Mouse (Mus musculus): Measurements from ENCODE around the gene Zfp46.

DNA sequence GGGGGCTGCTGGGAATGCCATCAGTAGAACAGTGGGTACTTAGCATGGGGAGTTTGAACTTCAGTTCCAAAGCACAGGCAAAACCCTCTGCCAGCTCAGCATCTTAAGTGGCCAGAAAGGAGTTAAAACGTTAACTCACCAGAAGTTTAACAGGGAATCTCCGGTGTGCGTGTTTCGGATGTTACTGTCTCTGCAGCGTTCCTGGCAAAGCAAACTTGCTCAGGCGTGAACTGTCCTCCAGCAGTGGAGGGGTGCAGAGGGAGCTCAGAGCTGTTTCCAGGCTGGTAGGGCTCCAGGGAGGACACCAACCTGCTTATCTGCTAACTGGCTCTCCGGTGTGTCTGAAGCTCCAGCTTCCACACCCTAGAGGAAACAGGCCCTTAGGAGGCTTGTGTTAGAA is 11.5 kb downstream of the Zfp46 start:
- TF ChIP-seq CTCF (IDR thresholded peaks at IDR 0.05; ENCODE audit: borderline replicate concordance, insufficient read depth, low read depth, low read length) = no peak
- TF ChIP-seq POLR2A (IDR thresholded peaks at IDR 0.05; ENCODE audit: borderline replicate concordance, insufficient read depth, low read length) = no peak

Measured in cerebellum, adult 2 months (tissue).